In the genomic region with DNA sequence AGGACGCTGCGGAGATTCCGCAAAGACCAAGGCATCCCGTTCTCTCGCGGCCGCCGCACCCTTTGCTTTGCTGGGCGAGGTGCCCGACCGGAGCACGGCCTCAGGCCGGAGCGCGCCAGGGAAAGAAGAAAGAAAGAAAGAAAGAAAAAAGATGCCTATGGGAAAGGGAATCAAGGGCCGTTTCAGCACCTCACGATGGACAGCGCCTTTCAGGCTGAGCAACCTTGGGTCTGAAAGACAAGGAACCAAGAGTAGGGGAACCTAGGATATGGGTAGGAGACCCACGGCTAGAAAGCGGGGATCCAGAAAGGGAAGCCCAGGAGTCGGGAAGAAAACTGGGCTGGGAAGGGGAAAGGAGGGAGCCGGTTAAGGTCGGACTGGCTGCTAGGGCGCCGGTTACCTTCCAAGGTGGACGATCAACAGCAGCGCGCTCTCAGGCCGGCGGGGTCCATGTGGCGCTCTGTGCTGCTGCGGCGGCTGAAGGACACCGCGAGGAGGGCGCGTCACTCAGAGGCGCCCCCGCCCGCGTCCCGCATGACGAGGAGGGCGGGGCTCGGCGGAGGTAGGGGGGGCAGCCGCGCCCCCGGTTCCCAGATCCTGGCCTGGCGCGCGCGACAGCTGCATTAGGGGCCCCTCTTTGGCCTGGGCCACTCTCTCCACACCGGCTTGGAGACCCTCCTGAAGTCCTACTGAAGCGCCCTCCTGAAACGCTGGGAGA, we compare ENCODE assay signal across 8 mouse cellular contexts. TPM values are rescaled to one million over a fixed set of nuclear protein-coding genes. Genes with fewer than 3 reads are reported as not detected.
DNase-seq lines count a peak whose midpoint lies in the region; ATAC-seq and TF ChIP-seq lines count a peak whose summit lies in the region.

A gene (minus strand): TSS at position 536 of the 718 bp plus-strand sequence.

- 0 out of 2 replicates have a peak, but pooled peaks cover 2% of the 10 kb centered on the region for H3K27me3 ChIP-seq in kidney, adult 2 months (replicated peaks; ENCODE audit: control insufficient read depth, insufficient read depth, low read length)
- peaks cover 58% of the 10 kb centered on the region for H3K27me3 ChIP-seq in limb, embryonic 13.5 days

- H3K27ac ChIP-seq in kidney, adult 2 months (ENCODE audit: insufficient read depth, low read depth, low read length) = no peak within 1 kb of the TSS
- H3K27ac ChIP-seq in limb, embryonic 13.5 days = no peak within 1 kb of the TSS

- no peaks in the 10 kb centered on the region for H3K36me3 ChIP-seq in kidney, adult 2 months (ENCODE audit: control insufficient read depth, insufficient read depth, low read length)
- H3K36me3 ChIP-seq in limb, embryonic 13.5 days = no peaks in the 10 kb centered on the region

- H3K4me1 ChIP-seq in kidney, adult 2 months (ENCODE audit: control insufficient read depth, insufficient read depth, low read length) = no peaks in the 10 kb centered on the region
- peaks cover 9% of the 10 kb centered on the region for H3K4me1 ChIP-seq in limb, embryonic 13.5 days

- no peak for TF ChIP-seq POLR2A in kidney, adult 2 months (IDR thresholded peaks at IDR 0.05; ENCODE audit: low read depth, low read length)

- 0 out of 2 replicates have a peak within 1 kb of the TSS, but pooled peaks have one; percentile 19 for H3K9ac ChIP-seq in limb, embryonic 13.5 days

- ATAC-seq in granulocyte monocyte progenitor cell, adult 5-6 weeks (replicated peaks; ENCODE audit: poor library complexity, severe bottlenecking) = peak; percentile 78
- ATAC-seq in limb, embryonic 13.5 days (ENCODE audit: low FRiP score, low read depth) = peak; percentile 76

- H3K4me2 ChIP-seq in limb, embryonic 13.5 days (replicated peaks) = peak within 1 kb of the TSS; percentile 69

- peak; percentile 64 for DNase-seq in urinary bladder, postnatal 14 days (ENCODE audit: low spot score)
- DNase-seq in urinary bladder, postnatal 10 days (ENCODE audit: low spot score) = no peak
- DNase-seq in cerebellum, postnatal 36 days = peak; percentile 82 to 86
- peak; percentile 46 for DNase-seq in kidney, adult 2 months
- peak; percentile 76 for DNase-seq in neural tube, embryonic 10.5 days (ENCODE audit: extremely low spot score, low spot score)
- peak; percentile 21 for DNase-seq in thymus, postnatal 14 days

- H3K4me3 ChIP-seq in kidney, adult 2 months (ENCODE audit: insufficient read depth, low read depth, low read length) = no peak within 1 kb of the TSS
- H3K4me3 ChIP-seq in limb, embryonic 13.5 days = peak within 1 kb of the TSS; percentile 39

- 2% methylated on average over 56 of the region's 56 CpGs for WGBS in kidney, adult 2 months
- 1% methylated on average over 46 of the region's 56 CpGs for WGBS in limb, embryonic 13.5 days

- no peaks in the 10 kb centered on the region for H3K9me3 ChIP-seq in limb, embryonic 13.5 days

- no peak for TF ChIP-seq CTCF in kidney, adult 2 months (conservative IDR thresholded peaks at IDR 0.05; ENCODE audit: insufficient read depth, insufficient read length, low read depth, low read length)

RNA-seq across cellular contexts. Expression of the gene that starts here (rescaled TPM):
- not detected in 2 replicates for total RNA-seq in granulocyte monocyte progenitor cell, adult 5-6 weeks (2014; fragmentation: Nextera tagmentation)
- not detected in 2 replicates for total RNA-seq in granulocyte monocyte progenitor cell, adult 5-6 weeks (2017)
- 0.26 and 0.59 TPM in 2 replicates for polyA plus RNA-seq in kidney, adult 2 months (2012; rRNA removed)
- 0.50 and 0.59 TPM in 2 replicates for polyA plus RNA-seq in limb, embryonic 13.5 days (2015; fragmentation: Nextera tagmentation; extraction: Ambion mirVana)

Comparison
In these comparisons a context has a peak if more than half of its experiments do, and no peak if none do; other contexts are left out.
1. Peak in ATAC-seq in granulocyte monocyte progenitor cell, adult 5-6 weeks; RNA of the gene not detected or under 1 TPM.
2. Peak in DNase-seq in kidney, adult 2 months; RNA of the gene not detected or under 1 TPM.
3. Peak in ATAC-seq, H3K4me3 ChIP-seq, H3K9ac ChIP-seq and H3K4me2 ChIP-seq in limb, embryonic 13.5 days; RNA of the gene not detected or under 1 TPM.